Mouse (Mus musculus): Measurements from ENCODE around the gene Rrp15. TPM values are rescaled to one million over a fixed set of nuclear protein-coding genes. Genes with fewer than 3 reads are reported as not detected.

Gene Rrp15
- total RNA-seq (2023; ENCODE audit: inconsistent age) = 23.5 to 28.5 TPM (median 25.4 TPM) in 4 replicates

DNA sequence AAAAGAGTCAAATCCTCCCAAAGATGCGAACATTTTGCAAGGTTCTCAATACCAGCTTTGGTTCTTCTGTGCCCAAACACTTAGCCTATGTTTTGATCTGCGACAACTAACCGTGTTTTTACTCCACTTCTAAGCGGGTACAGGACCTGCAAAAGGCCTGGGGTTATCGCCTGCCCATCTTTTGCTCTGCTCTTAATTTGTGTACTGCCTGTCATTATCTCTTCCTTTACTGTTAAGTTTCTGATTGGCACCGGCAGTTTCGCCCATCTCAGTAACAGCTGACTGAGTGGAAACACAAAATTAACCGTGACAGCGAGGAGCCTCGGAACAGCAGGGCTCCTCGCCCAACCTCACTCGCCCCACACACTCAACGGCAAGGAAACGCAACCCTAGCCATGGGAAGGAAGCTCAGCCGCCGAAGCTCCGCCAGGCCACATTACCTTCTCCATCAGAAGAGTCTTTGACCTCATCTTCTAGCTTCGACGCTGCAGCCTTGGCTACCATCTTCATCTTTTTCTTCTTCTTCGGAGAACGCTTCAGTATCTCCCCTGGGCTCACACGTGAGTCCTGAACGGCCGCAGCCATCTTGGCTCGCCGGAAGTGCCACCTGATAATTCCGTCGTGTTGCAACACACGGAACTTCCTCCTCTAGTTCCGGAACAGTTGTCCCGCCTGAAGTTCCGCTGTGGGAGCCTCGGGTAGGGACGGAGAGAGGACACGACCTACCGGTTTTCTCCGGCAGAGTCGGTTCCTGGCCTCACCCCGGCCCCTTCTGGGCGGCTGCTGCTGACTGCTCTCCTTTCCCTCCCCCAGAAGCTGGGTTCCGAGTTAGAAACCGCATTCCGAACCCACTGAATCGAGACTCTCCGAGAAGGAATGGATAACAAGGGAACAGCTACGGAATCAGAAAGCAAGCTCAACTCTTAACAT, at the start of gene Rrp15:
Gene Rrp15, minus strand, starts transcription at position 635 of the 930 bp plus-strand sequence.

DNA sequence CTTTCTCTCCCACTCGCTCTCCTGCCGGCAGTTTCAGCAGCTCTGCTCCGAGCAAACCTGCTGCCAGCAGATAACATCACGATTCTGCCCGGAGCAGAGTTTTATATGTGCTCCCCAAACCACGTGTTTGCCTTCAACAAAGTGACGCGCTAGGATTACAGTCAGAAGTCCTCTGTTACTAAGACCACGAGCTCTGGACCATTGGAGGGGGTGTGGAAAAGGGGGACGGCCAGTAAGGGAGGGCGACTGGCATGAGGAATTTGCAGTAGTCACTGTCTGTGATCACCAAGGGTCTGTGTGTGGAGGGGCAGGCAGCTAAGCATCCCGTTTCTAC, 43.3 kb downstream of the Rrp15 start, which contains the start of gene Tgfb2:
Gene Tgfb2, minus strand, starts transcription at position 75 of the 334 bp plus-strand sequence.

Other genes with a start within 250 kb of the Rrp15 start
- gene Tgfb2, start 43.4 kb downstream of the Rrp15 start, total RNA-seq (2023; ENCODE audit: inconsistent age) = 0.18 to 0.72 TPM in 2 of 4 replicates, not detected in the others
- gene D1Pas1, start 218.1 kb upstream of the Rrp15 start, total RNA-seq (2023; ENCODE audit: inconsistent age) = not detected in 4 replicates

All from B cell, adult (primary cell).